7 mouse cellular contexts compared by ENCODE assay signal in genomic region chr16:55863832-55864231, GRCm38 (mm10).
"Had no signal": no experiment of that assay in that cellular context is flagged by ENCODE, and none has a peak within 500 bp of the region (broad histone marks: within the 10 kb centered on the region; RNA-seq: fewer than 3 reads in every experiment).

No protein-coding gene starts in this region.

- ATAC-seq: intestine, postnatal 0 days had no signal

- H3K4me3 ChIP-seq: limb, embryonic 15.5 days; liver, embryonic 12.5 days; lung, embryonic 15.5 days; myocyte; neural tube, embryonic 13.5 days had no signal

- H3K4me1 ChIP-seq: limb, embryonic 15.5 days; liver, embryonic 12.5 days; lung, embryonic 15.5 days; neural tube, embryonic 13.5 days had no signal

- H3K9me3 ChIP-seq: limb, embryonic 15.5 days; liver, embryonic 12.5 days; lung, embryonic 15.5 days; neural tube, embryonic 13.5 days had no signal

- H3K4me2 ChIP-seq: limb, embryonic 15.5 days; liver, embryonic 12.5 days; lung, embryonic 15.5 days; neural tube, embryonic 13.5 days had no signal

- H3K27me3 ChIP-seq: limb, embryonic 15.5 days; liver, embryonic 12.5 days; lung, embryonic 15.5 days; neural tube, embryonic 13.5 days had no signal

- H3K9ac ChIP-seq: limb, embryonic 15.5 days; liver, embryonic 12.5 days; lung, embryonic 15.5 days; neural tube, embryonic 13.5 days had no signal

- H3K36me3 ChIP-seq: lung, embryonic 15.5 days had no signal

- H3K27ac ChIP-seq: limb, embryonic 15.5 days; liver, embryonic 12.5 days; lung, embryonic 15.5 days; neural tube, embryonic 13.5 days; stomach, postnatal 0 days had no signal
